Mouse (Mus musculus) activated CD4-positive, CD25-positive, alpha-beta regulatory T cell, adult 4 months (primary cell): ENCODE data around the gene Fetub. TPM values are rescaled to one million over a fixed set of nuclear protein-coding genes. Genes with fewer than 3 reads are reported as not detected.
A peak's percentile ranks its signal among the peaks of the same experiment; 100 is the strongest.
"Not testable (repeated sequence)": the region's sequence is repeated elsewhere in the genome, so short reads cannot be mapped to it uniquely, and the experiment has no call there.

Source experiments
- ATAC-seq: one replicate; pipeline ENCODE4 v1.8.0; 2017
- polyA plus RNA-seq, 2 experiments: library from polyadenylated mRNA; unstranded; fragments of 100-300 nt; shearing (Covaris generic); gene quantifications; one replicate each; pipeline ENCODE4 v1.2.1; 2017

Gene Fetub
- polyA plus RNA-seq, 2 experiments from 2014 or later: not detected

DNA sequence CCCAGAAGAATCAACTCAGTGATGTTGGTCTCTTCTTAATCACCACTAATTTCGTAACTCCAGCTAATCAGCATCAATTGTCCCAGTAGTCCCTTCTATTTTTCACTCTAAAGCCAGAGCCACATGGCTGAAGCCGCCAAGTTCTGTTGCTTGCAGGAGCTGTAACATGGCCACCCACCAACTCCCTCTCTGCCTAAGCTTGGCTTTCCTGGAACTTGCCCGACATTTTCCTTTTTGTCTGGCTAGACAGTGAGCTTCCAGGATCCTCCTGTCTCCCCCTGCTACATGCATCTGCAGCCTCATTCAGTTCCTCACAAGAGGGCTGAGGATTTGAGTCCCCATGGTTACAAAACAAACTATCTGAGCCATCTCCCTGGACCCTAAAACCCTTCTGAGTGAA is 6.1 kb upstream of the Fetub start:
- ATAC-seq: no peak

DNA sequence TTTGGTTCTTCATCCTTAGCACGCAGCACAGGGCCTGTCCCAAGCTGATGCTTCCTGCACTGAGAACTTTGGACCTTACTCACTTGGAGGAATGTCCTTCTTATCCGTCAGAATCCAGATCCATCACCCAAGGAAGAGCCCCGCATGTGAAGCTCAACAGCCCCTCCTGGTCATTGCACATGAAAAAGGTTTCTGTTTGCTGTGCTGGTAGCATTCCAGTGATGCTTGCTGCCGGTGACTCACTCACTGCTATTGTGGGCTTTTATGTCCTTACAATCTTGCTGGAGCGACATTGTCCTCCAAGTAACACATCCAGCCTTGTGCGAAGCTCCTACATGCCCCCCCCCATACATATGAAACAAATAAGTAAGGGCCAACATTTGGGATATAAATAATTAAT is 5.2 kb upstream of the Fetub start:
- no peak for ATAC-seq

DNA sequence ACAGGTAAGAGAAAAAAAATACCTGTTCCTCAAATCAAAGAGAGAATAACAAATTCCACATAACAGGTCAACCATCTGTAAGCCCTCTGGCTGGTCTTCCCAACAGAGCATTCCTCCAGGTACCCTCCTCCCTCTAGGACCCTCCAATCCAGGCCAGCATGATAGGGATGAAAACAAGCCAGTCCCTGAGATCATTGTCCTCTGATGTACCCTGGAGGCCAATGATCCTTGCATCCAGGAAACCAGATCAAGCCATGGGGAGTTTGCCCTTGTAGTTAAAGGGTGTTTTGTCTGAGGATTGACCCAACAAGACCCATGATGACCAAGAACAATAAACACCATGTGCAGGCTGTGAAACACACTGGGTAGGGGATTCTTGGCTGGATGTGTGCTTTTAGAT is 3.9 kb upstream of the Fetub start:
- no peak for ATAC-seq

DNA sequence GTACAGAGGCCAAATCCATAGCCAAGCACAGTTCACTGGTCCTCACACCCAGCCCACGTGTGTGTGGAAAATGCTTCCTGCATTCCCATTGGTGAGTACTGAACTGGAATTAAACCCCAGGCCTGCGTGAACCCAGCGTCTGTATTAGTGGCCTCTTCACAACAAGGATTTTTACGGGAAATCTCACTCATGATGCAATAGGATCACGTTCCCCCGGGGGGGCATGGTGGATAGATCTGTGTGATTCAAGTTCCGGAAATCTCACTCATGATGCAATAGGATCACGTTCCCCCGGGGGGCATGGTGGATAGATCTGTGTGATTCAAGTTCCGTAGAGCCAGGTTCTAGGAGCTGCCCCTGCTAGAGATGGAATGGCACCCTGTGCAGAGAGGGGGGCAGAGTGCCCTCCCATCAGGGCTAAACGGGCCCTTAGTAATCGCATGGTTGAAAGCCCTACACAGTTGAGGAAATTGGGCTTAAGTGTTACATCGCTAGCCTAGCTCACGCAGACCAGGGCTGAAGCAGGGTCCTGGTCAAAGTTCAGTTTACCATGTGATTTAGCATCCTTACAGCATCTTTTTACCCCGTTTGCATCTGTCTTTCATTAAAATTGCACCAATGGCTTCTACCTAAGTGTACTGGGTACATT is 654 bp downstream of the Fetub start:
- no peak for ATAC-seq

DNA sequence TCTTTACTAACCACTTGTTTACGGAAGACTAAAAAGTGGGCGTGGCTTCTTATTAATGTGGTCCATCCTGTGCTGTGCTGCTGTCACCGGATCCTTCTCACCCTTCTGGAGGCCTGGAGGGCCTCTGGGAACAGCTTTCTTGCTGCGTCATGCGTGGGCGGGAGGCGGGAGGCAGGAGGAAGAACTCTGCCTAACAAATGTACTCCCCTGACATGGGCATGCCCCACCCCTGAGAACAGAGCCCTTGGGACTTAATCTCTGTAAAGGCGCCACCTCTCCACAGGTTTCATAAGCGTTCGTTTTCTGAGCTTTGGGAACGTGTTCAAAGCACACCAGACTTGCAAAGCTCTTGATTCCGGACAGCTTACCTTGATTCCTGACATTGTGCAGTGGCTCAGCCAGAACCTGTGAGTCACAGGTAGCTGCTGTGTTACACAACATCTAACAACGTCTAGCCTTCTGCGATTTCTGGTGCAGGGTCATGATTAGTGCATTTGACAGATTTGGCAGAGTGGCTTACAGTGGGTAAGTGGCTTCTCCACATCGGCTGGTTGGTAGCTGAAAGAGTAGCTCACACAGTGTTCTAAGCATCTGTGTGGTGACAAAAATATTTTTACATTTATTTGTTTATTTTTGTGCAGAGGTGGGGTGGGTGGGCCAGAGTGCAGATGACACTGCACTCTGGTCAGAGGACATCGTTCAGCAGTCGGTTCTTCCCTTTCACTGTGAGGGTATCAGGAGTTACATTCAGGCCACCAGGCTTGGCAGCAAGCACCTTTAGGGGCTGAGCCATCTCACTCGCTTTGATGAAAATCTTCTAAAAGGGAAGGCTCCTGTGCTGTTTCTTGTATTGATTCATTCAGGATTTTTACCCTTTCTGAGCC is 2.1 kb downstream of the Fetub start:
- ATAC-seq: peak; percentile 10

DNA sequence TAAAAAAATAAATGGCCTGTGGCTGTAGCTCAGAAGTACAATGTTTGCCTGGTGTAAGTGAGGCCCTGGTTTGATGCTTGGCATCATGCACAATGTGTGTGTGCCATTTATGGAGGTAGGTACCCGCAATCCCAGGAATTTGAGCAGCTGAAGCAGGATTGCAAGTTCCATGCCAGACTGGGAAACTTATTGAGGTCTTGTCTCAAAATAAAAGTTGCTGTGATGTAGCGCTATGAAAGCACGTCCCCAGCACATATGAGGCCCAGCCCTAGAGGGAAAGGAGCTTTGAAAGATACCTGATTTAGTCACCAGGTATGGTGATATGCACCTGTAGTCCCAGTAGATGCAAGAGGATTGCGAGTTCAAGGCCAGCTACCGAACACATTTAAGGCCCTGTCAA is 3.6 kb downstream of the Fetub start:
- ATAC-seq: no peak

DNA sequence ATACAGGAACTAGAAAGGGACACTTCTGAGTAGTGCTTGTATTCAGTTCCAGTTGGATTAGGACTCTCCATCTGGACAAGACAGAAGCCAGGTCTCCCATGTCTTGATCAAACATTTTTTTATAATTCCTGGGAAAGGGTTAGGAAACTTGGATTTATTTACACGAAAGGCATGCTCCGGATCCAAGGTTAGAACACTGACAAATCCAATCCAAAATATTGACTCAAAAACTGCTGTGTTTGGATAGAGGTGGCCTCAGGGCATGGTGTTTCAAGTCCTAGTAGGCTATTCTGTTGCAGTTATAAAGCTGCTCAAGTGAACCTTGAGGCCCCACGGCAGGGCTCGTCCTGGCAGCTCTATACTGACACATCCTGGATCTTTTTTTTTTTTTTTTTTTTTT is 4.3 kb downstream of the Fetub start:
- ATAC-seq: no peak

DNA sequence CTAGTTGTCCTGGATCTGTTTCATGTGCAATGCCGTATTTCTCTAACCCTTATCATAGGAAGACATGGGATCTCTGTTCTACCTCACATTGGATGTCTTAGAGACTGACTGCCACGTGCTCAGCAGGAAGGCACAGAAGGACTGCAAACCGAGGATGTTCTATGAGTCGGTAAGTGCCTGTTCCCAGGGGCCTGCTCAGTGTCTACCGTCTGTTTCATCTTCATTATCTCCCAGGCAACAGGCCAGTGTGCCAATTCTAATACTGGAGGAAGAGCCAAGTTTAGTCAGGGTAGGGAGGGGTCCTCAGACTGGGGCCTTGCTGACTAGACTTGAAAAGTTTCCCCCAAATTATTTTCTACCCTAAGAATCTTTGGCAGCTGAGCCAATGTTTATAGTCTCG is 11.4 kb downstream of the Fetub start:
- ATAC-seq: no peak

DNA sequence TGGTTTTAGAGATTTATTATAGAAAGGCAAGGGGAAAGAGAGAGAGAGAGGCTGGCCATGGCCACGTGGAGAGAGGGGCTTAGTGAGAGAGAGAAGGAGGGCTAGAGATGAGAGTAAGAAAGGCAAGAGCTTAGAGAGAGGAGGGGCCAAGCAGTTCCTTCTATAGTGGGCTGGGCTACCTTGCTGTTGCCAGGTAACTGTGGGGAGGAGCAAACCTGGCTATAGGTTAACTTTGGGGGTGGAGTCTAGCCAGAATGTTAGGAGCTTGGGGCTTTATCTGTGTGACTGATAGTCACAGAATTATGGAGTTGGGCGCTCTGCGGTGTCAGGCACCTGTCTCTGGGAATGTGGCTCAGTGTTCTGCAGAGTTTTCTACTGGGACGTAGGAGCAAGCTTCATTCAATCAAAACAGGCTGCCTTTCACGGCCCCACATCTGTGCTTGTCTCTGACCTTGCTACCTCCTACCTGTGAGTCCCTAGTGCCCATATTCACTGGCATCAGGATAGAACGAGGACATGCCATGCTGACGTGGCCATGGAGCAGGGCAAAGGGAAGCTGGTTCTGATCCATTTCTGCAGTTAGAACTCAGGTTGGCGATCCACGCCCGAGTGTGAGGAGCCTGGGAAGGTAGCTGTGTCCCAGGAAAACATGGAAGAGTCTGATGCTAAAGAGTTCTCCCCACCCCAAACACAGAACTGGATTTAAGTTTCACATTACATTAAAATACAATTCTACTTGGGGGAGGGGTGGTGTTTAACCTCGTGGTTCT is 13.5 kb downstream of the Fetub start:
- no peak for ATAC-seq

DNA sequence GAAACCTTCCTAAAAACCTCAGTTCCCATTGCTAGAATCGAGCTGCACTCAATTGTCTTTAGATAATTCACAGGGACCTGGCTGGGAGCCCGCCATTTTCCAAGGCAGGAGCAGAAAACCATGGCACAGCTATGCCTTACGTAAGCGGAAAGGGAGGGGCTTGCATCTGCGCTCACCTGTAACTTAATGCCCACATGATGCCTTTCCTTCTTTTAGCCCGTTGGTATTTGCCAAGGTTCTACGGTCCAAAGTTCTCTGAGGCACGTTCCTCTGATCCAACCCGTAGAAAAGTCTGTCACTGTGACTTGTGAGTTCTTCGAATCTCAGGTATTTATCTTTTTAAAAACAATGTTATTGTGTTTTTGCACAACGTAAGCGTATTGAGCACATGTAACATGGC is 19.5 kb downstream of the Fetub start:
- no peak for ATAC-seq

DNA sequence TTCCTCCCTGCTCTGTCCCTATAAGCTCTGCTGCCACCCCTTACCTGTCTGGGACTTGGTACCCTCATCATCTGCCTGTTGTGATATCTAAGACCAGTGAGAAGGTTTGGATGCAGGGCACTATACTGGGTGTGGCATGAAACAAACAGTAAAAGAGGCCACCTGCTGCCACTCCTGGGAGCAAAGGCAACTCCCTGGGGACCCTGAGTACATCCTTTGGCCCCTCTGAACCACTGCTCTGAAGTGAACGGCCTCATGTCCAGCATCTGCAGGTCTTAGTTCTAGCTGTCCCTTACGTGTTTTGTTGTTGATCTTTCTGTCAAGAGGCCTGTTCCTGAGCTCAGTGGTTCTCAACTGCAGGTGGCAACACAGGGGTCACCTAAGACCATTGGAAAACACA is 20.4 kb downstream of the Fetub start:
- ATAC-seq: no peak

DNA sequence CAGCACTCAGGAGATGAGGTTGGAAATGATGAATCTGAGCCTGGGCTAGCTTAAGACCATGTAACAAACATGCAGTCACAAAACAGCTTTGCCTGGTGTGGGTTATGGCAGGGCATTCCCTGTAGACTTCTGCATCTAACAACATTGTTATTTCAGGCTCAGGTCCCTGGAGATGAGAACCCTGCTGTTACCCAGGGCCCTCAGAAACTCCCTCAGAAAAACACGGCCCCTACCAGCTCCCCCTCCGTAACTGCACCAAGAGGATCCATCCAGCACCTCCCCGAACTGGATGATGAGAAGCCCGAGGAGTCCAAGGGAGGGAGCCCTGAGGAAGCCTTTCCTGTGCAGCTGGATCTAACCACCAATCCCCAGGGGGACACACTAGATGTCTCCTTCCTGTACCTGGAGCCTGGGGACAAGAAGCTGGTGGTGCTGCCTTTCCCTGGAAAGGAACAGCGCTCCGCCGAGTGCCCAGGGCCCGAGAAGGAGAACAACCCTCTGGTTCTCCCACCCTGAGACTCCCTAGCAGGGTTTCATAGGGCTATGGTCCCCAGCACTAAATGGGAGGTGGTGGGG is 21.1 kb downstream of the Fetub start:
- no peak for ATAC-seq

DNA sequence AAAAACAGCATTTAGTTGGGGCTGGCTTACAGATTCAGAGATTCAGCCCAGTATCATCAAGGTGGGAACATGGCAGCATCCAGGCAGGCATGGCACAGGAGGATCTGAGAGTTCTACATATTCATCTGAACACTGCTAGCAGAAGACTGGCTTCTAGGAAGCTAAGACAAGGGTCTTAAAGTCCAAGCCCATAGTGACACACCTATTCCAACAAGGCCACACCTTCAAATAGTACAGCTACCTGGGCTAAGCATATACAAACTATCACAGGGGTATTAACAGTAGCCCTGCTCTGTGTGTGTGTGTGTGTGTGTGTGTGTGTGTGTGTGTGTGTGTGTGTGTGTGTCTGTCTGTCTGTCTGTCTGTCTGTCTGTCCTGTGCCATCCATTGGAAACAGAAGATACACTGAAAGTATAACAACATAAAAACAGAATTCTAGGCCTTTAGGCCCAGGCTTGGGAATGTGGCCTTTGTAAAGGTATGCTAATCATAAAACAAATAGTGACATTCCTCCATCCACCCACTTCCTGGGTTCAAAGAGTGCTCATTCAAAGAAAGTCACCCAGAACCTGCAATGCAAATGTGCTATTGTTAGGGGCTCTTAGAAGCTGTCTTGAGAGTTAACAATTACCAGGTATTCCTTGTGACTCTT is 23.8 kb downstream of the Fetub start:
- ATAC-seq: not testable (repeated sequence)

DNA sequence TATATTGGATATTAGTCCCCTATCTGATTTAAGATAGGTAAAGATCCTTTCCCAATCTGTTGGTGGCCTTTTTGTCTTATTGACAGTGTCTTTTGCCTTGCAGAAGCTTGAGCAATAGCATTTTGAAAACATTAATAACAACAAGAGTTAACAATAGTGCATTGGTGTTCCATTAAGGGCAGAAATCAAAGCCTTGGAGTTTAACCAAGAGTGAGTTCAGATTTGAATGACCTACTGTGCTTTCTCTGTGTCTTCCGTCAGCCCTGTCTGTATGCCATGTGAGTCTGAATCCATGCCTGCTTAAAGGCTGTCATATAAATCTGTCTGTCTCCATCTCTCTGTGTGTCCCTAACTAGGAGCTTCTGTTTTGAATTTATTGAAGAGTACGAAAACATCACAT is 29.2 kb downstream of the Fetub start:
- no peak for ATAC-seq

DNA sequence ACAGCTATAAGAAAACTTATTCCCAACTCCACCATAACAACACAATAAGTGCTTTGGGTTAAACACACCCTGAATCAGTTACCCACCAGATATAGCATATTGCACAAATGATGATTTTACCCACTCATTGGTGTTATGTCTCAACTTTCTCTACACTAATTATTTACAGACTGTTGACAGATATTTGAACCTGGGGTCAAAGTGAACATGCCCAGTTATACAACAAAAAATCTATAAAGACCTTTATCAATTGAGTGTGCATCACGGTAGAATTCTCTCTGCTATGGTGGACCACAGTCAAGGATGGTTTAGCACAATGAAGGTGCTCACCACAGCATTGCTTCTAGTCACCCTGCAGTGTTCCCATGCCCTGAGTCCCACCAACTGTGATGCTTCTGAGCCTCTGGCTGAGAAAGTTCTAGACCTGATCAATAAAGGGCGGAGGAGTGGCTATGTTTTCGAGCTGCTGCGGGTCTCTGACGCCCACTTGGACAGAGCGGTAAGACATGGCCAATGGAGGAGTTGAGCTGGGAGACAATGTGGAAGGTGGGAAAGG is 32.8 kb downstream of the Fetub start, which contains the start of gene Hrg:
TSS of gene Hrg (plus strand) at position 233 of the 556 bp plus-strand sequence.
- ATAC-seq: no peak

DNA sequence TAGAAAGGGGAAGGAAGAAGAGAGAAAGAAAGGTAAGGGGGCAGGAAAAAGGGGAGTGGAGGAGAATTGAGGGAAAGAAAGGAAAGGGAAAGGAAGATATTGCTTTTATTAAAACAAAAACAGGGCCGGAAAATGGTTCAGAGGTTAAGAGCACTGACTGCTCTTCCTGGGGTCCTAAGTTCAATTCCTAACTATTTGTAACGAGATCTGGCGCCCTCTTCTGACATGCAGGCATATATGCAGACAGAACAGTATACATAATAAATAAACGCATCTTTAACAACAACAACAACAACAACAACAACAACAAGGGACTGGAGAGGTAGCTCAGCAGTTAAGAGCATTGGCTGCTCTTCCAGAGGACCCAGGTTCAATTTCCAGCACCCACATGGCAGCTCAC is 34.9 kb downstream of the Fetub start:
- no peak for ATAC-seq

DNA sequence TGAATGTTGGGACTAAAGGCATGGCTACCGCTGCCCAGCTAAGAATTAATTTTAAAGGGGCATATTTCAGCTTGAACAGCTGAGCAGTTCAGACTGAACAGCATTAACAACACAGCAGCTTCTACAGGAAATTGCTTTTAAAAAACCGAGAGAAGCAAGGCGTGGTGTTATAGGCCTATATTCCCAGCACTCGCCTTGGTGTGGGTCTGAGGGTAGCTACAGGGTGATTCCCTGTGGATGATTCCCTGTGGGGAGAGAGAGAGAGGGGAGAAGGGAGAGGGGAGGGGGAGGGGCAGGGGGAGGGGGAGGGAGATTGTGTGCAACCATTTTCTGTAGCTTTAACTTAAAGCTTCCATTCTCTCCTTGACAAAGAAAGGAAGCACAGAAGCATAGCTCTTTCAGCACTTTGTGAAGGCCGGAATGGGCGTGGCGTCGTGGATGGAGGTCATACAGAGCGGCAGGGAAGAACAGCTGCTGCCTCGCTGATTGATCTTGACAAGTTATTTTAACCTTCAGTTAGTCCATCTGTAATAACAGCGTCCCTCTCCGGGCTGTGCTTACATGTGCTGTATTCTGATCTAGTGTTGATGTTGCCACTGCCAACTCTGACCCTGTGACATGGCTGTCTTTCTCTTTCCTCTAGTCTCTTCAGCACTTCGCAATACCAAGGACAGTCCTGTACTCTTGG is 37.4 kb downstream of the Fetub start:
- ATAC-seq: no peak

DNA sequence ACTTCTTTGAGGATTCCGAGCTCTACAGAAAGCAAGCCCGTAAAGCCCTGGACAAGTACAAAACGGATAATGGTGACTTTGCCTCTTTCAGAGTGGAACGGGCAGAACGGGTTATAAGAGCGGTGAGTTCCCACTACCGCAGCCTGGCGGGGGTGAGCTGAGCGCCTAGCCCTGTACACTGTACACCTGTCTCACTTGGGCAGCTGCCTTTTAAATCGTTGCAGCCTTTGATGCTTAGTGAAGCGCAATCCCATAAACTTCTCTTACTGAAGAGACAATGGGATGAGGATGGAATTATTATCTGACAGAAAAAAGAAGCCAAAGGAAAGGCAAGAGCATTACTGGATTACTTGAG is 37.9 kb downstream of the Fetub start:
- no peak for ATAC-seq

DNA sequence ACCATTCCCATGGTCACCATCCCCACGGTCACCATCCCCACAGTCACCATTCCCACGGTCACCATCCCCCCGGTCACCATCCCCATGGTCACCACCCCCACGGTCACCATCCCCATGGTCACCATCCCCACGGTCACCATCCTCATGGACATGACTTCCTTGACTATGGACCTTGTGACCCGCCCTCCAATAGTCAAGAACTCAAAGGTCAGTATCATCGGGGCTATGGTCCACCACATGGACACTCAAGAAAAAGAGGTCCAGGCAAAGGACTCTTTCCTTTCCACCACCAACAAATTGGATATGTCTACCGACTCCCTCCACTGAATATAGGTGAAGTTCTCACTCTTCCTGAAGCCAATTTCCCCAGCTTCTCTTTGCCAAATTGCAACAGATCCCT is 42.9 kb downstream of the Fetub start:
- ATAC-seq: no peak

DNA sequence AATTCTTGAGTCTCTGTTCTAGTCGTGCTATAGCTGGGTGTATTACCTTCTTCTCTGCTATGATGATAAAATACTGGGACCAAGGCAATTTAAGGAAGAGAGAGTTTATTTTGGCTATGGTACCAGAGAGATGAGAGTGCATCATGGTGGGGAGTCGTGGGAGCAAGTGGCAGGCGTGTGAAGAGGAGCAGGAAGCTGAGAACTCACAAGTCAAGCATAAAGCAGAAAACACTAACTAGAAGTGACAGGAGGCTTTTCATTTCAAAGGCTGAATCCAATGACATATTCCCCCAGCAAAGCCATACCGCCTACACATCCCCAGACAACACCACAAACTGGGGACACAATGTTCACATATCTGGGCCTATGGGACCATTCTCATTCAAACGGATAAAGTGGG is 44.1 kb downstream of the Fetub start:
- no peak for ATAC-seq

DNA sequence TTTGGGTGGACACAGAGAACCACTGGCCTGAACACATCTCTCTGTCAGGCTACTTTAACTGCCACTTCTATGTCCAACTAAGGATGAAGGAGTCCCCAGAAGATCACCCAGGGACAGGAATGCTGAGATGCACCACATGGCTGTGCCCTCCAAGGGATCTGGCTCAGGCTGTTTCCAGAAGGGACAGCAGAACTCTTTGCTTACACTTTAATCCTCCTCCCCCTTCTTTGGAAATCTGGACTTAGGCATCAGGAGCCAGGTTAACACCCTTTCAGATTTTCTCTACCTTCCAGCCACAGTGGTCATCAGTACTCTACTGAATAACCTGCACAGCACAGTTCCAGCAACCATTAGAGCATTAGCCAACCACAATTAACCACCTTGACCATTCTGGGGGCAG is 45.2 kb downstream of the Fetub start:
- ATAC-seq: no peak
